Mouse (Mus musculus): ENCODE measurements around the gene Ctbp1. TPM values are rescaled to one million over a fixed set of nuclear protein-coding genes. Genes with fewer than 3 reads are reported as not detected.

The Ctbp1 gene
- polyA plus RNA-seq, 1 experiment from 2014 or later, result 398 TPM

Other genes with a start within 250 kb of the Ctbp1 start
- 1.3 and 5.1 TPM in 2 replicates for gene Slc5a1, start 170.8 kb downstream of the Ctbp1 start, polyA plus RNA-seq (2014; fragmentation: Nextera tagmentation; extraction: Ambion mirVana)
- 3.9 and 4.2 TPM in 2 replicates for gene Spon2, start 56.5 kb downstream of the Ctbp1 start, polyA plus RNA-seq (2014; fragmentation: Nextera tagmentation; extraction: Ambion mirVana)
- gene Maea, start 60.5 kb upstream of the Ctbp1 start, polyA plus RNA-seq (2014; fragmentation: Nextera tagmentation; extraction: Ambion mirVana), result 97.9 and 133 TPM in 2 replicates
- 7.9 and 8.9 TPM in 2 replicates for gene Uvssa, start 103.6 kb upstream of the Ctbp1 start, polyA plus RNA-seq (2014; fragmentation: Nextera tagmentation; extraction: Ambion mirVana)
- gene Nkx1-1, start 159.0 kb upstream of the Ctbp1 start, polyA plus RNA-seq (2014; fragmentation: Nextera tagmentation; extraction: Ambion mirVana), result not detected in 2 replicates